Mouse (Mus musculus): ENCODE results near the gene Carnmt1.

Carnmt1 gene

GRCm38 (mm10) chr19:18713357-18713756 lies 42.8 kb downstream of the Carnmt1 start:
- DNase-seq, result peak; percentile 93

- DNase-seq, result peak; percentile 88
These were observed 45.8 kb downstream of the Carnmt1 start for GRCm38 (mm10) chr19:18716374-18716773.

- no peak for DNase-seq
These were observed 49.8 kb downstream of the Carnmt1 start for GRCm38 (mm10) chr19:18720337-18720736.

- peak; percentile 43 for DNase-seq
These were observed 54.6 kb downstream of the Carnmt1 start for GRCm38 (mm10) chr19:18725186-18725585.

DNA sequence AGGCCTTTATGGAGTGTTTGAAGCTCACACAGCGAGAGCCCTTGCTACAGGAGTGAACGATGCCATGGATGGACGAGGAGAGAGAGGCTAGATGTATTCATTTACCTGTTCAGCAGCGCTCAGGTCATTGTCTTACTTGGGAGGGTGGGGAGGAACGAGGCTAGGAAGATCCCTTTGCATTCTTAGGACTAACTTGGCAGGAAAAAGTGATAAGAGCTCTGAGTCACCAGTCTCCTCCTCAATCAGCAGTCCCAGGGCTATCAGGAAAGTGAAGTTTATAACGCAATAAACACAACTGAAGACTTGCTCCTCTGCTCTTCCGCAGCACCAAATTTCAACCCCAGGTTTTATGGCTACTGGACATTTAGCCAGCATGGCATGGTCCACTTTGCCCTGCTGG lies 59.7 kb downstream of the Carnmt1 start:
- DNase-seq, result no peak

DNA sequence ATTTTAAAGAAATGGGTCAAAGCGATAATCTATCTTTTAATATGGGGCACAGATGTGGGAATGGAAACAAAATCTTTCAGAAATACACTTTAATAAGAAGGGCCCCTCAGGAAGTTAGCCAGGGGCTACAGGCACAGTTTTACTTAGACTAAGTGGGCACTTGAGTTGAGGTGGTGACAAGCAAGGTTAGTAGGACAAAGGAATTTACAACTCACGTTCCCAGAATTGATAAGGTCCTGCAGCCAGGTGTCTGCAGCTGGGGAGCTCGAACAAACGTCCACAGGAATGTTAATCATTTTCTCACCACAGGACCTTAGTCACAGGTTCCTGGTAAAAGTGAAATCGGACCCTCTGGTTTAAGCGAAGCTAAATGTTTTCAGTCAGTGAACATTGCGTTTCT lies 60.5 kb downstream of the Carnmt1 start:
- DNase-seq, result no peak

DNA sequence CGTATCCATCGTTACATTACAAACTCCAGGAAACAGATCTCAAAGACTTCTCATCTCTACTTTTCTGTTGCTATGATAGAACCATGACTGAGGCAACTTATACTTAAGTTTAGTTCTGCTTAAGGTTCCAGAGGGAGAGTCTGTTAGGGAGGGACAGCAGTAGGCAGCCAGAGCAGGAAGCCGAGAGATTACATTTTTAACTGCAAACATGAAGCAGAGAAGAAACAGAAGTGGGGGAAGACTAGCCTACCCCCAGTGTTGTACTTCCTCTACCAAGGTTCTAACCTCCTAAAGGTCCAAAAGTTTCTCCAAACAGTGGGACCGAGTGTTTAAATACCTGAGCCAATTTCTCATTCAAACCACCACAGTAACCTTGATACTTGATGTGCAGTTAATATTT lies 65.3 kb downstream of the Carnmt1 start:
- DNase-seq, result peak; percentile 41

- peak; percentile 25 for DNase-seq
These were observed 68.6 kb downstream of the Carnmt1 start for GRCm38 (mm10) chr19:18739146-18739545.

DNA sequence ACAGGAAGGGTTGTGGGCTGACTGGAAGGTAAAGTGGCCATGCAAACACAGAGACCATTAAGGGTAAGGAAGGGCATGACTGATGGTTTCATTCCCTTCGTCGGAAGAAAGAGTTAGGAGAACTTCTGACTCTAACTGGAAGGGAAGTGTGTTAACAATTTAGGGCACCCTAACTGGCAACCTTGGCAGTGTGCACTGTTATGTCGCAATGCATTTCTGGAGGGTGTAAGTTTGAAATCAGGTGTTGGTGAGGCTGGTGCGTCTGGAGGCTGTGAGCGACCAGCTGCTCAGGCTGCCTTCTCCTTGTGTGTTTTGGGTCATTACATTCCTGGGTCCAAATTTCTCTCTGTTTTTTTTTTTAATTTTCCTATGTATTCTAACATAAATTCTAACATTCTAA lies 73.4 kb downstream of the Carnmt1 start:
- DNase-seq, result no peak

GRCm38 (mm10) chr19:18746576-18747340 lies 76.2 kb downstream of the Carnmt1 start:
- no peak for DNase-seq

DNA sequence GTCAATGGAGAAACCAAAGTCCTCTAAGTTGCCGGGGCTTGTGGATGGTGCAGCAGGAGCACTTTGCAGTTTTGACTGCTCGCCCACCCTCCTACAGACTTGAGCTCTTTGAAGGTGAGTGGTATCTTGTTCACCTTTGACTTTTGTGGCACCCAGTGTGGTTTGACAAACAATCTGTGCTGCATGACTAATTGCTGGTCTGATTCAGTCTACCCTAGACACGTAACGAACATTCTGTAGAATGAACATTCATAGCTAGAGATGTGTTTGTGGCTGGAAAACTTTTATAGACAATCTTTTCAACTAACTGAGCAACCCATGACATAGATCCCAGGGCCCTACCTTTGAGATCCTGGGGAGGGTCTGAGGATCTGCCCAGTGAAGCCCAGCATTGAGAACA lies 76.8 kb downstream of the Carnmt1 start:
- DNase-seq, result no peak

DNA sequence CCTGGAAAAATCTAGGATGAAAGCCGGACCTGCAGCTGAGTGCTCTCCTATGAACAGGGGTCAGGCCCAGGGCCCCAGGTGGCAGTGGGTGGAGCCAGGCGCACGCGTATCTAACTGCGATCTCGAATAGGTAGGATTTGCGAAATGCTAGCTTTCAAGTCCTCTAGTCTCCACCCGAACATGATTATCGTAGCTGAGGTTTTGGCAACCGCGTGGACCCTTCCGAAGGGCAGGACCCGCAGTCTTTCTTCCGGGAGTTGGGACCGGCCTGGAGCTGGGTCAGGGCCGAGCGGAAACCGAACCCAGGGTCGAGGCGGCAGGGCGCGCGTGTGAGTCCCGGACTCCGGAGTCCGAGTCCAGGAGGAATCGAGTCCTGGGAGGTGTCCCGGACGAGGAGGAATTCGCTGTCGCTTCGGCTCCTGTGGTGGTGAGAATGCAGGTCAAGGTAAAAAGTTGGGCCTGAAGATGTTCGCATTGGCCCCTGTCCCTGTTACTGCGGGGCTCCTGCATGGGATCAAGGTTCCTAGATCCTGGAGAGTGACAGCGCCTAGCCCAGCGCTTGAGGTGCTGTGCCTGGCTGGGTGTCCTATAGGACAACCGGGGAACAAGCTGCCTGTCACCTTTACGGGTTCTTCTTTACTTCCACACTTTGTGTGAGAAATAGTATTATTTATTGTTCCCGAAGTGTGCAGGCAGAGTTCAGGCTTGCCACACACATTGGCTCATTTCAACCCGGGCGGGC lies 79.2 kb downstream of the Carnmt1 start, which contains the start of gene Trpm6:
Gene Trpm6, plus strand, starts transcription at position 386 of the 742 bp plus-strand sequence.
- no peak for DNase-seq
